Mouse (Mus musculus) hindlimb bud, embryonic 11.5 days (tissue): Measurements from ENCODE around the gene Xbp1.

Source experiments
- DNase-seq: peaks from one replicate; pipeline ENCODE4 v3.0.0-alpha.2; 2012; ENCODE audit warnings: low read depth, low spot score; ENCODE audit errors: extremely low spot score

The Xbp1 gene

GRCm38 (mm10) chr11:5565596-5565995 lies 45.1 kb downstream of the Xbp1 start:
- DNase-seq, result no peak

- no peak for DNase-seq
These were observed 46.0 kb downstream of the Xbp1 start for GRCm38 (mm10) chr11:5566506-5566905.

DNA sequence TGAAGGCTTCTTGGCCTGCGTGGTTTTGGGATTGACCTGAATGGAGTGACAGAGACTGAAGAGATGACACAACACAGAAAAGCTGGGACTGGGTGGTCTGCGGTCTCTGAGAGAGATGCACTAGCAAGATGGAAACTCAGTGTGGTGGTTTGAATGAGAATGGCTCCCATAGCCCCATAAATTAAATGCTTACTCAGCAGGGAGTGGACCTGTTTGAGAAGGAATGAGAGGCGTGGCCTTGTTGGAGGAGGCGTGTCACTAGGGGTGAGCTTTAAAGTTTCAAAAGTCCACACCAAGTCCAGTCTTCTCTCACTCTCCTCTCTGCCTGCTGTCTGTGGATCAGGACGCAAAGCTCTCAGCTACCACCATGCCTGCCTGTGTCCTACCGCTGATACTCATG lies 47.2 kb downstream of the Xbp1 start:
- DNase-seq, result no peak

DNA sequence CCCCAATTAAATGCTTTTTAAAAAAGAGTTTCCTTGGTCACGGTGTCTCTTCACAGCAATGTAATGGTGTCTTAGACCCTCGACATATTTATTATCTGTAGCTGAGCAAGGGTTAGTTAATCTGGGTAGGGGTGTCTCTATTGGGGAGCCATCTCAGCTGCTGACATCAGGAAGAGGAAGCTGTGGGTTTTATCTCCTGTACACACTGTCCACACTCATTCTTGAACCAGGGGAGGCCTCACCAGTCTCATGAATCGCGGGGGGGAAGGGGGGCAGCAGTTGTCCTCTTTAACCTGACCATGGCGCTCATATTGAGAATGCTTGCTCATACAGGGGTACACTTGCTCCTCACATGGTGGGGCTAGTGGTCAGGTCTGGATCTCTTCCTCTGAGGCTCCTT lies 47.6 kb downstream of the Xbp1 start:
- DNase-seq, result no peak

GRCm38 (mm10) chr11:5569474-5569873 lies 49.0 kb downstream of the Xbp1 start, which contains the start of gene Ankrd36:
TSS of gene Ankrd36 (plus strand) at chr11:5569684.
- no peak for DNase-seq

GRCm38 (mm10) chr11:5571856-5572255 lies 51.4 kb downstream of the Xbp1 start:
- no peak for DNase-seq

- DNase-seq, result no peak
These were observed 53.4 kb downstream of the Xbp1 start for GRCm38 (mm10) chr11:5573821-5574220.

DNA sequence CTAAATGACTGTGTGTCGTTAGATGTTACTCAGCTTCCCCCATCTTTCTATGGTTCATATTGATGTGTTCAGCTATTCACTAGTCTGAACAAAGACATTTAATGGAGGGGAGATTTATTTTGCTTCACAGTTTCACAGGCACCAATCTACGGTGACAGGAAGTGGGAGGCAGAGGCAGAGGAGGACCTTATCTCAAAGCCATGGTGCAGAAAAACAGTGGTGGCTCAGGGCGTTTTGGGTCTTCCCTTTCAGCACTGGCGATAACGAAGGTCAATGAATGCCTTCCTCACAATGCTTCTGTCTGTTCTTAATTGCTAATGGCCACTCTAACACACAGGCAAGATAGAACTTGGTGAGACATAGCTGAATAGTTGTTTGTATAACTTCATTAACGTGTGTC lies 54.6 kb downstream of the Xbp1 start:
- DNase-seq, result no peak
